Mouse (Mus musculus) E14TG2a.4 (cell line): Measurements from ENCODE around the gene Azi2.

Experiments used
- CTCF ChIP-seq: conservative IDR thresholded peaks from 2 replicates; pipeline ENCODE4 v1.5.1; 2014; ENCODE audit warnings: low read length
- NANOG ChIP-seq: IDR thresholded peaks from 2 replicates; pipeline ENCODE4 v1.6.1; 2014; ENCODE audit warnings: borderline replicate concordance, low read length, mixed read lengths

DNA sequence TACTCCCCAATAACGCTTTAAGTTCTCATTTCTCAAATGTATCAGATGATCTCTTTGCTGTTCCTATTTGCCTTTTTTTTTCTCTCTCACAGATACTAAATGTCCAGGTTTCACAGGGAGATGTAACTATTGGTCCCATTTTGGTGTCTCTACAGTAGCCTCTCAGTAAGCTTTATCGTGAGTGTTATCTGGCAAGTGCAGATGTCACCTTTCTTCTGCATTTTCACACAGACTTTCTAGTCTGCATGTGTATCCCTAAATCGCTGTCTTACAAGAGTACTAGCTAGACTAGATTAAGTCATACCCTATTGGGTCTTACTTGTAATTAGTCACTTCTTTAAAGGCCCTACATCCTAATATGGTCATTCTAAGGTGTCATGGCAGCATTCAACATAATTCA is 27.4 kb upstream of the Azi2 start:
- TF ChIP-seq CTCF (no peak), NANOG (no peak)
